Mouse (Mus musculus) left cerebral cortex, postnatal 36 days (tissue): ENCODE measurements around the gene Sppl2c. TPM values are rescaled to one million over a fixed set of nuclear protein-coding genes. Genes with fewer than 3 reads are reported as not detected.

Experiments used
- DNase-seq, 2 experiments: peaks; one replicate each; pipeline ENCODE4 v3.0.0; 2021 to 2022; ENCODE audit warnings: low spot score in 2 of 2, mixed read lengths in 1 of 2
- intact Hi-C: fragments of 180-260 bp; cut with DNase I; formaldehyde crosslinking; loops from one replicate; pipeline ENCODE4 v1.15.1; 2025
- total RNA-seq, 2 experiments: library from RNA; stranded (reverse); gene quantifications; 2 replicates each; pipeline ENCODE4 v1.2.3; 2021

Sppl2c gene
- not detected for total RNA-seq

- intact Hi-C loops, result no loop called here
- no peak for DNase-seq
Observed at GRCm38 (mm10) chr11:104186135-104186836, at the start of gene Sppl2c. Gene Sppl2c, plus strand, starts transcription at chr11:104186327.

- no peak for DNase-seq
- intact Hi-C loops, result no loop called here
Observed at GRCm38 (mm10) chr11:104138976-104139375, 47.2 kb upstream of the Sppl2c start.

- intact Hi-C loops, result no loop called here
- DNase-seq, result no peak
Observed at GRCm38 (mm10) chr11:104144930-104145329, 41.2 kb upstream of the Sppl2c start.

DNA sequence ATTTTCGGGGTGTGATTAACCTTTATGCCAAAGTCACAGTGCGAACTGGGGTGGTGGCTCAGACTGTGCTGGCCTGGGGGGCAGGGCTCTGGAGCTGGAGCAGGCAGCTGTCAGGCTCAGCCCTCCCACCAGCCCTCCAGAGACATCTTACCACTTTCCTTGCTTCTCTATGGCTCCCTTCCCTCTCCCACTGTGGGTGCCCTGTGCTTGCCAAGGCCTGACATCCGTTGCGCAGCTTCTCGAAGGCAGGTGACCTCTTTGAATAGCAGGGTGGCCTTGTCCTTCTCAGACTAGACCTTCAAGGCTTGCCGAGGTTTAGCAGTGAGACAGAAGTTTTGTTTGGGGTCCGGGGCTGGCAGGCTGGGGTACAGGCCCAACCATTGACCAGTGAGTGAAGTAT lies 37.3 kb upstream of the Sppl2c start:
- no peak for DNase-seq
- intact Hi-C loops, result no loop called here

DNA sequence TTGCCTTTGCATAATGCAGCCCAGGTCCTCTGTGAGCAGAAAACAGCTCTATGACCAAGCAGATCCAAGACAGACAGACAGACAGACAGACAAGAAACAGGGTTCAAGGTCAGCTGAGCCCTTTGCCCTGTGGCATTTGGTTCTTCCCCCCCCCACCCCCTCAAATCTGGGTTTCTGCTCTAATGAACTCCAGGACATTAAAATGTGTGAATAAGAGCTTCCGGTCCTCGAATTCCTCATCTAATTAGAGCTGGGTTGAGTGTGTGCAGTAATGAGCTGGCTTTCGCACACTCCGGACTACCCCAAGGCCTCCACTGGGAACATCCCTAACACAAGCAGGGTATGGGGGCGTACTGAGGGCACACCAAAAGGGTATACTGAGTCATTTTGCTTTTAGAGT lies 35.2 kb upstream of the Sppl2c start:
- intact Hi-C loops, result no loop called here

GRCm38 (mm10) chr11:104154332-104154731 lies 31.8 kb upstream of the Sppl2c start:
- DNase-seq, result no peak
- intact Hi-C loops, result no loop called here

More for the DNA sequence above, 35.2 kb upstream of the Sppl2c start:
- DNase-seq, result no peak

GRCm38 (mm10) chr11:104154820-104155635 lies 31.1 kb upstream of the Sppl2c start:
- DNase-seq, result no peak
- intact Hi-C loops, result no loop called here

GRCm38 (mm10) chr11:104155899-104156298 lies 30.2 kb upstream of the Sppl2c start:
- intact Hi-C loops, result no loop called here
- no peak for DNase-seq

DNA sequence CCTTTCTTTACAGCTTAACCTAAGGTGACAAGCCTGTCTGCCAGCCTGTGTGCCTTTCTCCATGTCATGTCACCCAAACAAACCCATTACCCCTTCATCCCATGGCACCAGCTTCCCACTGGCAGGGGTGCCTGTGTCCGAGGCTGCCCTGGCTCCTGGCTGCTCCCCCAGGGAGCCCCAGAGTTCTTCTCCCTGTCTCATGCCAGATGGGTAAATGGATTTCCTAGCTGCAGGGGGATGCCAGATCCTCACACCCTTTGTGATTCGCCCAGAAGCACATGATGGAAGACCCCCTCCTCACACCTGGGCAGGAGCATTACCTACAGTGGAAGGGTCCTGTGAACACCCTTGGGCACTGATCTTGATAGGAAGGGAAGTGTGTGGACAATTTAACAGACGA lies 29.7 kb upstream of the Sppl2c start:
- intact Hi-C loops, result no loop called here
- no peak for DNase-seq

GRCm38 (mm10) chr11:104157603-104158259 lies 28.4 kb upstream of the Sppl2c start:
- peak; percentile 82 for DNase-seq
- intact Hi-C loops, result no loop called here

- intact Hi-C loops, result no loop called here
- no peak for DNase-seq
Observed at GRCm38 (mm10) chr11:104158260-104158907, 27.7 kb upstream of the Sppl2c start.

GRCm38 (mm10) chr11:104159769-104160272 lies 26.3 kb upstream of the Sppl2c start:
- intact Hi-C loops, result no loop called here
- DNase-seq, result no peak

DNA sequence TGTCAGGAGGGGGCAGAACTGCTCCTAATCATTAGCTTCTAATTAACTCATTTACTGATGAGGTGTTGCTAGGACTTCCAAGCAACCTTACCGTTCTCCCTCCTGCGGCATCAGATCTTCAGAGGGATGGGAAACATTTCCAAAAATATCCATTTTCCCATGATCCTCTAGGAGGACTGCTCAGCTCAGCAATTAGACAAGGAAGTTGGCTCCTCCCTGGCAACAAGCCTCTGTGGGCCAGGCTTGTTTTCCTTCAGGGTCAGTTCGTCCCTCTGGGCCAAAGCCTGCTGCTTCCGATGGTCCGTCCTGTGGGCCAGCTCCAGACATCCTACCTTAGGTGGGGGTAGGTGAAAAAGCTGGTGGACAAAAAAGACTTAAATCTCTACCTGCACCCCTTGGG lies 25.0 kb upstream of the Sppl2c start:
- intact Hi-C loops, result no loop called here
- no peak for DNase-seq

DNA sequence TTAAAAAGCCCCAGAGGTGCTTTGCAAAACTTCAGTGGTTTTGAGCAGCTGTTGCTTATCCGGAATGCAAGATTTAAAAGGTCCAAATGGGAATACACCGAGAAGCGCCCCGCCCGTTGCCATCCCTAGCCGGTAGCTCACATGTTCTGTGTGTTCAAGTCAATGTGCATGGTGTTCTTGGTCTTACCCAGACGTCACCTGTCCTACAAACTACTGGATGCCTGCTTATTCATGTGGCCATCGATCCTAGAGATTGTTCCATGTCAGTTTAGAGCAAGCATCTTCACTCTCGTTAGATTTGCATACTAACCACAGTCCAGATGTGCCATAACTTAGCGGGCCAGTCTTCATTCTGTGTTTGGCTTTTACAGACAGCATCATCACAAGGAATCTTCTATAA lies 21.9 kb upstream of the Sppl2c start:
- intact Hi-C loops, result no loop called here
- no peak for DNase-seq

DNA sequence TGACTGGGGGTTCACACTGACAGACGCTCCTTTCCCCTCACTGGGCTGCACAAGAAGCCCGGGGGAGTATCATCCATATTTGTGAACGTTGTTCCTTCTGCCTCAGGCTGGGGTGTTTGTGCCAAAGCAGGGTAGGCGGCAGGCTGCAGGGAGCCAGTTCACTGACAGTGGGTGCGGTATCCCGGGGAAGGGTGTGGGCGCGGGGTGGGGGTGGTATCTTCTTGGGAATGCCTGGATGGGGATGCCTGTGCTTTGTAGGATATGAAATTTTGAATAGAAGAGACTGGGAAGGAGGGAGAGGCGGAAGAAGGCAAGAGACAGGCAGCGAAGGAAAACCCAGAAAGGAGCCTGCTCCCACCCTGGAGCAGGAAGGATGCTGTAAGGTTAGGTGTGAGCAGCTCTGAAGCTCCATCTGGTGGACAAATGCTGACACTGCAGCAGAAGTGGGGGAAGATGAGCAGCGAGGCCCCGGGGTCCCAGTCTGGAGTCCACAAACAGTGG lies 14.8 kb upstream of the Sppl2c start:
- DNase-seq, result peak; percentile 81 to 82
- intact Hi-C loops, result loop anchor here (1.0 kb wide), 1 partner anchor 174 kb away; no protein-coding TSS in a partner anchor

DNA sequence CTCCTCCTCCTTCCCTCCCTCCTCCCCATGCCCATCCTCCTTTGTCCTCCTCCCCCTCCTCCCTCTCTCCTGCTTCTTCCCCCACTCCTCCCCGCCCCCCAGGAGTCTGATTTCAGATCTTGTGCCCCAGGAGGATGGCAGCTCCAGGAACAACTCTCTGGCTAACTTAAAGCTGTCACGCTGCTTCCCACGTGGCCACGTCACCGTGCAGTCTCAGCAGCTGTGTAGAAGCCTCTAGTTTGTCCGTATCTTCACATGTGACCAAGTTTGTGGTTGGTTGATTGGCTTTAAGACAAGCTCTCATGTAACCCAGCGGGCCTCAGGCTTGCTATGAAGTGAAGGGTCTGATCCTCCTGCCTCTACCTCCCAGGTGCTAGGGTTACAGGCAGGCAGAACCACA lies 7.2 kb upstream of the Sppl2c start:
- intact Hi-C loops, result no loop called here
- DNase-seq, result no peak

- intact Hi-C loops, result no loop called here
- no peak for DNase-seq
Observed at GRCm38 (mm10) chr11:104179804-104180203, 6.3 kb upstream of the Sppl2c start.

DNA sequence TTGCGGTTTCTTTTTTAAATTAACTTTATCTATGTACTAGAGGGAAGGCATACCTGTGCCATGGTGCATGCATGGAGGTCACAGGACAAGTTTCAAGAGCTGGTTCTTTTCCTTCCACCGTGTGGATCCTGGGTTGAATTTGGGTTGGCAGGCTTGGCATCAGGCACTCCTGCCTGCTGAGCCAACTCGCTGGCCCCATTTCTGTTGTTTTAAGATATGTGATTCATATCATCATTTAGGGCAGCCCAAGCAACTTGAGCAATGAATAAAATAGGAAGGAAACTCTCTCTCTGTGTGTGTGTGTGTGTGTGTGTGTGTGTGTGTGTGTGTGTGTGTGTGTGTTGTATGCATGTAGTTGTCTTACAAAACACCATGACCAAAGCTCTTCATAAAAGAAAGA lies 4.0 kb upstream of the Sppl2c start:
- no peak for DNase-seq

DNA sequence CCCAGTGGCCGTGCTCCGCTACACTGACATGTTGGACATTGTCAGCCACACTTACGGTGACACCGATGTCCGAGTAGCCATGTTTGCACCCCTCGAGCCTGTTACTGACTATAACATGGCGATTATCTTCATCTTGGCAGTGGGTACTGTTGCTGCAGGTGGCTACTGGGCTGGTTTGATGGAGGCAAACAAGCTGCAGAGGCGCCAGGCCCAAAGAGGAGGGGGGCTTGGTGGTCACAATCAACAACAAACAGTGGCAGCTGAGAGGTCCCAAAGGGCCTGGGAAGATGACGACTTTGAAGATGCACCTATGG lies 667 bp downstream of the Sppl2c start:
- intact Hi-C loops, result no loop called here

More for the DNA sequence above, 4.0 kb upstream of the Sppl2c start:
- intact Hi-C loops, result no loop called here

DNA sequence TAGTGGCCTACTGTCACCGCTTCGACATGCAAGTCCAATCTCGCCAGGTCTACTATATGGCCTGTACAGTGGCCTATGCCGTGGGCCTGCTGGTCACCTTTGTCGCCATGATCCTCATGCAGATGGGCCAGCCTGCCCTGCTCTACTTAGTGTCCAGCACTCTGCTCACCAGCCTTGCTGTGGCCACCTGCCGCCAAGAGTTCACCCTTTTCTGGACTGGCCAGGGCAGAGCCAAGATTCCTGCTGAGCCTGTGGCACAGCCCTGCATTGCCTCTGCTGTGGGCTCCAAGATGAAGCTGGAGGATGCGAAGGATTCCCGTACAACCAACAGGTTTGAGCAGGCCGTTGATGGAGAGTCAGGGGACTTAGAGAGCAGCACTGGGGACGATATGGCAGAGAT lies 1.6 kb downstream of the Sppl2c start:
- DNase-seq, result no peak
- intact Hi-C loops, result no loop called here

More for the DNA sequence above, 667 bp downstream of the Sppl2c start:
- DNase-seq, result no peak
